Mouse (Mus musculus): ENCODE measurements around the gene Entpd5.
"Not testable (repeated sequence)": the region's sequence is repeated elsewhere in the genome, so short reads cannot be mapped to it uniquely, and the experiment has no call there.

The Entpd5 gene

GRCm38 (mm10) chr12:84399135-84399534 is 9.7 kb downstream of the Entpd5 start:
- CTCF ChIA-PET, result no interaction called here

GRCm38 (mm10) chr12:84398629-84399028 is 10.2 kb downstream of the Entpd5 start:
- CTCF ChIA-PET, result interaction anchor here (0.6 kb wide), 1 partner anchor 15 kb away, joined by 4 read pairs; no protein-coding TSS in a partner anchor

- CTCF ChIA-PET, result no interaction called here
Measured at GRCm38 (mm10) chr12:84397685-84398084, 11.1 kb downstream of the Entpd5 start.

- CTCF ChIA-PET, result no interaction called here
Measured at GRCm38 (mm10) chr12:84396947-84397679, 11.7 kb downstream of the Entpd5 start.

- CTCF ChIA-PET, result no interaction called here
Measured at GRCm38 (mm10) chr12:84393847-84394246, 15.0 kb downstream of the Entpd5 start.

GRCm38 (mm10) chr12:84392681-84393080 is 16.1 kb downstream of the Entpd5 start:
- CTCF ChIA-PET, result no interaction called here

- CTCF ChIA-PET, result no interaction called here
Measured at GRCm38 (mm10) chr12:84390336-84390735, 18.5 kb downstream of the Entpd5 start.

GRCm38 (mm10) chr12:84388774-84389400 is 19.9 kb downstream of the Entpd5 start:
- CTCF ChIA-PET, result no interaction called here

- CTCF ChIA-PET, result no interaction called here
Measured at GRCm38 (mm10) chr12:84388097-84388496, 20.7 kb downstream of the Entpd5 start.

GRCm38 (mm10) chr12:84385408-84385807 is 23.4 kb downstream of the Entpd5 start:
- CTCF ChIA-PET, result no interaction called here

- CTCF ChIA-PET, result no interaction called here
Measured at GRCm38 (mm10) chr12:84384644-84385081, 24.2 kb downstream of the Entpd5 start.

- CTCF ChIA-PET, result no interaction called here
Measured at GRCm38 (mm10) chr12:84382369-84382768, 26.5 kb downstream of the Entpd5 start.

- CTCF ChIA-PET, result interaction anchor here (0.6 kb wide), 2 partner anchors 195 to 757 kb away, joined by 3 to 4 read pairs; no protein-coding TSS in a partner anchor
Measured at GRCm38 (mm10) chr12:84373831-84374481, 34.9 kb downstream of the Entpd5 start.

- CTCF ChIA-PET, result no interaction called here
Measured at GRCm38 (mm10) chr12:84371647-84372046, 37.2 kb downstream of the Entpd5 start.

- CTCF ChIA-PET, result no interaction called here
Measured at GRCm38 (mm10) chr12:84366971-84367370, 41.9 kb downstream of the Entpd5 start.

- CTCF ChIA-PET, result no interaction called here
Measured at GRCm38 (mm10) chr12:84365137-84365536, 43.7 kb downstream of the Entpd5 start.

GRCm38 (mm10) chr12:84364291-84364690 is 44.5 kb downstream of the Entpd5 start:
- CTCF ChIA-PET, result no interaction called here

GRCm38 (mm10) chr12:84362872-84363271 is 46.0 kb downstream of the Entpd5 start:
- CTCF ChIA-PET, result interaction anchor here (0.6 kb wide), 1 partner anchor 54 kb away, joined by 7 read pairs; no protein-coding TSS in a partner anchor

- CTCF ChIA-PET, result interaction anchor here (0.6 kb wide), 1 partner anchor 53 kb away, joined by 7 read pairs; no protein-coding TSS in a partner anchor
Measured at GRCm38 (mm10) chr12:84361555-84362489, 47.0 kb downstream of the Entpd5 start, which contains the start of the genes Coq6 and Fam161b. Coq6 (plus strand) TSS chr12:84361657. Fam161b (minus strand) TSS chr12:84361833.

GRCm38 (mm10) chr12:84358699-84359098 is 50.1 kb downstream of the Entpd5 start:
- CTCF ChIA-PET, result not testable (repeated sequence)

GRCm38 (mm10) chr12:84347192-84347591 is 61.6 kb downstream of the Entpd5 start:
- CTCF ChIA-PET, result no interaction called here

All from spleen, embryonic (tissue).